Mouse (Mus musculus) testis, adult 2 months (tissue): ENCODE results near the gene Bspry. TPM values are rescaled to one million over a fixed set of nuclear protein-coding genes. Genes with fewer than 3 reads are reported as not detected.

Experiments
- H3K27ac ChIP-seq: fragments of 200-500 bp; 2 replicates; pipeline ENCODE4 v1.5.1; 2012; ENCODE audit warnings: low read depth, low read length; ENCODE audit not compliant: control insufficient read depth, insufficient read depth
- H3K27me3 ChIP-seq: fragments of 200-500 bp; 2 replicates; pipeline ENCODE4 v1.6.1; 2012; ENCODE audit warnings: mild to moderate bottlenecking, low read length, moderate library complexity; ENCODE audit not compliant: control insufficient read depth, insufficient read depth
- H3K36me3 ChIP-seq: fragments of 200-500 bp; 2 replicates; pipeline ENCODE4 v1.6.1; 2012; ENCODE audit warnings: mild to moderate bottlenecking, low read length; ENCODE audit not compliant: control insufficient read depth, insufficient read depth
- H3K4me1 ChIP-seq: fragments of 200-500 bp; 2 replicates; pipeline ENCODE4 v1.6.1; 2012; ENCODE audit warnings: low read length; ENCODE audit not compliant: control insufficient read depth, insufficient read depth
- H3K4me3 ChIP-seq: fragments of 200-500 bp; 2 replicates; pipeline ENCODE4 v1.5.1; 2012; ENCODE audit warnings: low read depth, mild to moderate bottlenecking, low read length, moderate library complexity, mixed read lengths; ENCODE audit not compliant: control insufficient read depth
- CTCF ChIP-seq: fragments of 200-500 bp; IDR thresholded peaks from 2 replicates; pipeline ENCODE4 v1.5.1; 2012; ENCODE audit warnings: low read depth, mild to moderate bottlenecking, inconsistent platforms, low read length, moderate library complexity; ENCODE audit not compliant: control insufficient read depth, insufficient read depth, insufficient replicate concordance
- POLR2A ChIP-seq: fragments of 200-500 bp; IDR thresholded peaks from 2 replicates; pipeline ENCODE4 v1.6.1; 2012; ENCODE audit warnings: low read depth, mild to moderate bottlenecking, inconsistent platforms, low read length, moderate library complexity; ENCODE audit not compliant: control insufficient read depth
- polyA plus RNA-seq: library from polyadenylated mRNA; depleted of rRNA; stranded (reverse); fragments of >200 nt; gene quantifications from 2 replicates; pipeline ENCODE4 v1.2.3, GENCODE M21; 2012

Gene Bspry
- polyA plus RNA-seq, 1 experiment = 443 TPM

DNA sequence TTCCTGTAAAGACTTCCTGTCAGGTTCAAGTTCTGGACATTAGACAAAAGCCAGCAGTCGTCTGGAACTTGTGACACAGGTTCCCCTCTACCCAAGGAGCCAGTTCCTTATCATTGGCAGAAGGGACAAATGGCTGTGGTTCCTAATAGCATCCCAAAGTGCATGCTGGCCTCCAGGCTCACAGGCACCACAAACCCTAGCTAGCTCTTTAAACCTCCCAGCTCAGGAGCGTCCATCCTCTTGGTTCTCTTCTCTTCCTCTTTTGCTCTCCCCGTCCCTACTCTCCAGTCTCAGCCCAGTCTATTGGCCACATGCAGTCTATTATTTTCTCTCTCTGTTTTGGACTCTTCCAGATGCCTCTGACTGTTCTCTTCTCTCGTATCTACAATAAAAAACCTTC lies 40.1 kb upstream of the Bspry start:
- Histone ChIP-seq H3K27ac (no peak overlapping the region), H3K4me1 (no peaks in the 10 kb centered on the region), H3K36me3 (no peaks in the 10 kb centered on the region), H3K27me3 (no peaks in the 10 kb centered on the region), H3K4me3 (no peak overlapping the region)
- TF ChIP-seq POLR2A (no peak), CTCF (no peak)

DNA sequence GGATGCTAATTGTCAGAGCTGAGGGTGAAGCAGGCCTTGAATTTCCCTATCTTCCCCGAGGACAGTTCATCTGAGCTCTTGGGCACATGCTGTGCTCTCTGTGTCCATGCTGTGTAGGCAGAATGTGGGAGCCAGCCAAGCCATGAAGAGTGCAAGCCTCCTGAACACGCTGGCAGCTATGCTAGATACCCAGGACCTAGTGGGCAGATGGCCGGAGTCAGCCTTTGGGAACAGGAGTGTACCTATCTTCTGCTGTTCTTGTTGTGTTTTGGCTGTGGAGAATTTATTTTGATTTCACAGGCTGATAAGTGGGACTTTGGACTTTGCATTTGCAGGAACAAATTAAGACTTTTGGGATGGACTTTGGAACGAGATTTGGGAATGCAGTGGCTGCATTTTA lies 39.3 kb upstream of the Bspry start:
- Histone ChIP-seq H3K4me1 (no peaks in the 10 kb centered on the region), H3K4me3 (no peak overlapping the region), H3K27me3 (no peaks in the 10 kb centered on the region), H3K36me3 (no peaks in the 10 kb centered on the region), H3K27ac (no peak overlapping the region)
- TF ChIP-seq CTCF (no peak), POLR2A (no peak)

DNA sequence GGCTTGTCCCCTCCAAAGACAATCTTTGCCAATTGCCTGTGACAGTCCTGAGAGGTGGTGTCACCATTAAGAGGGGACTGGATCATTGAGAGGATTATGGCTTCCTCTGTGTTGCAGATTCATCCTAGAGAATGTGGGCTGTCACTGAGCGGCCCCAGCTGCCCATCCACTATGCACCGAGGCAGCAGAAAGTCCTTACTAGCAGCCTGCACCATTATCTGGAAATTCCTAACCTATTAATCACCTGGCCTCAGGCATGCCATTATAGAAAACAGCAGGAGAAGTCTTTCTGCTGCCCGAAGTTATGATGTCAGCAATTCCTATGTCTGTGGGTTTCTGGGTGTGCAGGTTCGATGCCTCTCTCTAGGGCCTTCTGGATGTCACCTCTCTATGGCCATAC lies 38.9 kb upstream of the Bspry start:
- no peaks in the 10 kb centered on the region for H3K36me3 ChIP-seq
- H3K27me3 ChIP-seq = no peaks in the 10 kb centered on the region
- H3K4me1 ChIP-seq = no peaks in the 10 kb centered on the region
- no peak for TF ChIP-seq POLR2A
- no peak for TF ChIP-seq CTCF
- no peak overlapping the region for H3K4me3 ChIP-seq
- H3K27ac ChIP-seq = no peak overlapping the region

DNA sequence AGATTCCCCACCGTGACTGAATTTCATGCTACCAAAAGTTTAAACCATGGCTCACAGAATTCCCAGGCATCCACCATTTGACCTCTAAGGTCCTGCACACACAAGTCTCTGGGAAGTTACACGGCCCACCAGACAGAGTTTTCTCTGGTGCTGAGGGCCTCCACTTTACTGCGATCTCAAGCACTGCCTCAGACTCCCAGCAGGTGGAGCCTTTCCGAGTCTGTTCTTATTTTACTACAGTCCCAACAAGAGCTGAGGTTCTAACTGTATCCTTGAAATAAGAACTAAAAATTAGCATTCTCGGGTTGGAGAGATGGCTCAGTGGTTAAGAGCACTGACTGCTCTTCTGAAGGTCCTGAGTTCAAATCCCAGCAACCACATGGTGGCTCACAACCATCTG lies 24.9 kb upstream of the Bspry start:
- H3K4me3 ChIP-seq = no peak overlapping the region
- H3K27ac ChIP-seq = no peak overlapping the region
- H3K4me1 ChIP-seq = no peaks in the 10 kb centered on the region
- H3K27me3 ChIP-seq = no peaks in the 10 kb centered on the region
- peak; percentile 20; the same call in 1 of the 2 replicates for TF ChIP-seq CTCF
- no peak for TF ChIP-seq POLR2A
- no peaks in the 10 kb centered on the region; the same call in 1 of the 2 replicates for H3K36me3 ChIP-seq

DNA sequence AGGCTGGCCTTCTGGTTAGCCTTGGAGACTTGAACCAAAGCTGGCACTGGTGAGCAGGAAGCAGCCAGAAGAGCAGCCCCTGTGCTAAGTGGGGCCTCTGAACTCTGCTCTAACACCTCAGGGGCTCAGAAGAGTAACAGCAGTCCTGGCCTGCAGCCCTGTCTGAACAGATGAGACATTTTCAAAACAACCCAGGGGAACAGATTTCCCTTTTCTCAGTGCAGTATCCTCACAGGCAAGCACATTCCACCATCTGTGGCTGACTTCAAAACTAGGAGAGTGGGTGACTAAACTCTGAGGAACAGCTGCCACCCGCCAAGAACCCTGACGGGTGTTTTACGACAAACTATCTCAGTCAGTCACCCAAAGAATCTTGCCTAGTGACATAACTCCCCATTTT lies 20.8 kb upstream of the Bspry start:
- Histone ChIP-seq H3K36me3 (peaks cover 3% of the 10 kb centered on the region), H3K4me1 (no peaks in the 10 kb centered on the region), H3K27me3 (no peaks in the 10 kb centered on the region), H3K27ac (no peak overlapping the region), H3K4me3 (no peak overlapping the region)
- no peak for TF ChIP-seq CTCF
- no peak for TF ChIP-seq POLR2A

DNA sequence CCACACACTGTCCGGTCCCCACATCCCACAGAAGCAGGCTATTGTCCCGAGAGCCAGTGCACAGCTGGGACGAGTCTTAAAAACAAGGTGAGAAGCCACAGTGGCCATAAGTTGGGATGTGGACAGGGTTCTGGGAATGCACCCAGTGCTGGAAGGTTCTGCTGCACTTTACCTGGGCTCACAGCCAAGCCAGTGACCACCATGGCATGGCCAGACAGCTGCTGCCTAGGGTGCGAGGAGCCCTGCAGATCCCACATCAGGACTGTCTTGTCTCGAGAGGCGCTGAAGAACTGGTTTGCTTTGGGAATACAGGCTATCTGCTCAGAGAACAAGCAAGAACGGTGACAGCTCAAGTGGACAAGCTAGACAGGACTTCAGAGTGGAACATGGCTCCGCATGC lies 19.5 kb upstream of the Bspry start:
- Histone ChIP-seq H3K4me3 (no peak overlapping the region), H3K36me3 (peaks cover 3% of the 10 kb centered on the region), H3K27me3 (no peaks in the 10 kb centered on the region), H3K4me1 (no peaks in the 10 kb centered on the region), H3K27ac (no peak overlapping the region)
- TF ChIP-seq CTCF = no peak
- TF ChIP-seq POLR2A = no peak

DNA sequence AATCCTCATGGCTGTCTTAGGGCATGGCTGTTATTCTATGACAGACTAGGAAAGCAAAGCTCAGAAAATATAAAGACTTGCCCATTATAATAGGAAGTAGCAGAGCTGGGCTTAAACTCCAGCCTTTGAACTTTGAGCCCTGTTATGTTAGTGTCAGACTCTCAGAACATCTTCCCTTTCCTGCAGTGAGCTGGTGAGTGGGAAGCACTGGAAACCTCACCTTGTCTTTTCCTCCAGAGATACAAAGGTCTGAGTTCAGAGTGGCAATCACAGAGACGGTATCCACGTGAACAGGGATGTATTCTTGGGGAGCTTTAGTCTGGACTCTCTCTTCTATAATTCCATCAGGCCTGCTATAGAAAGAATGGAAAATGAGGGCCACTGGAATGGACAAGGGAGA lies 16.7 kb upstream of the Bspry start:
- Histone ChIP-seq H3K27ac (no peak overlapping the region), H3K27me3 (no peaks in the 10 kb centered on the region), H3K4me3 (no peak overlapping the region), H3K36me3 (peaks cover 5% of the 10 kb centered on the region), H3K4me1 (no peaks in the 10 kb centered on the region)
- TF ChIP-seq POLR2A (no peak), CTCF (no peak)

DNA sequence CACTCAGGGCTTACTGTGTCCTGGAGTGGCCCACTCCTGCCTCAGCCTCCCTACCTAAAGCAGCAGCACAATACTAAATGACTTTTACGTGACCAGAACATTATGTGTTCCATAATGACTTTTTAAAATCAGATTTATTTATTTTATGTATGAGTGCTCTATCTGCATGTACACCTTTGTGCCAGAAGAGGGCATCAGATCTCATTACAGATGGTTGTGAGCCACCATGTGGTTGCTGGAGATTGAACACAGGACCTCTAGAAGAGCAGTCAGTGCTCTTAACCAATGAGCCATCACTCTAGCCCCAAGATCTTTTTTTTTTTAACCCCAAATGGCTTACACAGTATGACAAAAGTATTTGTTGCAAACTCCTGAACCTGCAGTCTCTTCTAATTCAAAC lies 11.7 kb upstream of the Bspry start:
- H3K4me1 ChIP-seq = no peaks in the 10 kb centered on the region
- H3K4me3 ChIP-seq = no peak overlapping the region
- no peak overlapping the region for H3K27ac ChIP-seq
- no peak for TF ChIP-seq POLR2A
- no peak for TF ChIP-seq CTCF
- peaks cover 4% of the 10 kb centered on the region for H3K36me3 ChIP-seq
- no peaks in the 10 kb centered on the region for H3K27me3 ChIP-seq

DNA sequence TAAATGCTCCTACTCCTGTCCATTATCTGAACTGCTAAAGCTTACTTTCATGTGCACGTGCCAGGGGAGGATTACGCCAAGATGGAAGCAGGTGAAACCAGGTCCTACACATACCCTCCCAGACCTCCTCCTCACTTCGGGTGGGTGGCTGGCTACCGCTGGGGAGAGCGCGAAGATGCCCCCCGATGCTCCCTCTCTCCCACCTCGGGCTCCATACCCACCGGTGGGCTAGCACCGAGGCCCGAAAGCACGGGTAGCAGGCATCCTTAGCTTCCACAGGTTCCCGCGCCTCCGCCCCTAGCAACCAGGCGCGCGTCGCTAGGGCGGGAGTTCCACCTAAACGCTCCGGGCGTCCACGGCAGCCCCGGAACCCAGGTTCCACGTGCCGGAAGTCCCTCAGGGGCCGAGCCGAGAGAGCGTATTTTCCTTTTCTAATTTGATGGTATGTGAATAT lies 9.2 kb upstream of the Bspry start, which contains the start of gene Wdr31:
TSS of gene Wdr31 (minus strand) at position 299 of the 454 bp plus-strand sequence.
- peak; percentile 58; the same call in 1 of the 2 replicates for TF ChIP-seq POLR2A
- no peak for TF ChIP-seq CTCF
- Histone ChIP-seq H3K27ac (peak within 1 kb of the TSS; percentile 73), H3K4me1 (no peaks in the 10 kb centered on the region), H3K36me3 (peaks cover 2% of the 10 kb centered on the region; the same call in 1 of the 2 replicates), H3K27me3 (no peaks in the 10 kb centered on the region), H3K4me3 (peak within 1 kb of the TSS; percentile 92)
